Mouse (Mus musculus) heart, embryonic 11.5 days (tissue): ENCODE data around the gene 4930447C04Rik. TPM values are rescaled to one million over a fixed set of nuclear protein-coding genes. Genes with fewer than 3 reads are reported as not detected.
A peak's percentile ranks its signal among the peaks of the same experiment; 100 is the strongest.

Experiments used
- ATAC-seq: fragments of 200-750 bp; cut with Nextera tagmentation; replicated peaks from 2 replicates; pipeline ENCODE4 v1.8.0; 2017; ENCODE audit warnings: moderate library complexity; ENCODE audit not compliant: insufficient number of reproducible peaks, low FRiP score, low TSS enrichment
- H3K27ac ChIP-seq: fragments of 300-500 bp; sonication (generic); 2 replicates; pipeline ENCODE4 v1.5.1; 2014; ENCODE audit warnings: mild to moderate bottlenecking, low read depth, low read length
- H3K27me3 ChIP-seq: fragments of 300-500 bp; sonication (generic); 2 replicates; pipeline ENCODE4 v1.6.1; 2014; ENCODE audit warnings: mild to moderate bottlenecking, low read length, mixed read lengths; ENCODE audit not compliant: control insufficient read depth, insufficient read depth
- H3K36me3 ChIP-seq: fragments of 300-500 bp; sonication (generic); 2 replicates; pipeline ENCODE4 v1.6.1; 2014; ENCODE audit warnings: mild to moderate bottlenecking, low read length, moderate library complexity, mixed read lengths; ENCODE audit not compliant: control insufficient read depth, insufficient read depth
- H3K4me1 ChIP-seq: fragments of 300-500 bp; sonication (generic); 2 replicates; pipeline ENCODE4 v1.6.1; 2014; ENCODE audit warnings: low read length; ENCODE audit not compliant: control insufficient read depth, insufficient read depth
- H3K4me2 ChIP-seq: fragments of 300-500 bp; sonication (generic); 2 replicates; pipeline ENCODE4 v1.6.1; 2014; ENCODE audit warnings: mild to moderate bottlenecking, moderate library complexity
- H3K4me3 ChIP-seq: fragments of 300-500 bp; sonication (generic); 2 replicates; pipeline ENCODE4 v1.5.1; 2014; ENCODE audit warnings: low read depth, low read length
- H3K9ac ChIP-seq: fragments of 300-500 bp; sonication (generic); 2 replicates; pipeline ENCODE4 v1.6.1; 2014; ENCODE audit warnings: mild to moderate bottlenecking, low read depth, low read length, moderate library complexity
- H3K9me3 ChIP-seq: fragments of 300-500 bp; sonication (generic); replicated peaks from 2 replicates; pipeline ENCODE4 v1.6.1; 2016; ENCODE audit warnings: low read length; ENCODE audit not compliant: control insufficient read depth
- WGBS: fragments of 180-500 bp; shearing (Covaris S2); extraction: QIAGEN DNeasy Blood & Tissue Kit; methylation state at CpG from one replicate; pipeline ENCODE4 v1.1.7; 2014; ENCODE audit not compliant: insufficient replicate concordance; 5-methylcytosine and 5-hydroxymethylcytosine counted together
- polyA plus RNA-seq: library from polyadenylated mRNA; unstranded; fragments of >200 nt; fragmentation: Nextera tagmentation; extraction: Ambion mirVana; gene quantifications from 2 replicates; pipeline ENCODE4 v1.2.1, GENCODE M21; 2014

The 4930447C04Rik gene
- polyA plus RNA-seq, 1 experiment from 2014 or later: 5.0 TPM

- Histone ChIP-seq H3K4me2 (peak within 1 kb of the TSS; percentile 65), H3K36me3 (no peaks in the 10 kb centered on the region), H3K27ac (no peak within 1 kb of the TSS), H3K9ac (no peak within 1 kb of the TSS), H3K4me1 (peaks cover 9% of the 10 kb centered on the region; the same call in 1 of the 2 replicates), H3K4me3 (peak within 1 kb of the TSS; percentile 34), H3K27me3 (peaks cover 87% of the 10 kb centered on the region), H3K9me3 (no peaks in the 10 kb centered on the region)
- no peak for ATAC-seq
- 1% methylated on average over 28 of the region's 28 CpGs for WGBS
Observed at GRCm38 (mm10) chr12:72939616-72940015, 958 bp downstream of the 4930447C04Rik start, which contains the start of gene Six6. Six6 (plus strand) TSS chr12:72939892.

- peak overlapping the region; percentile 34 for H3K4me3 ChIP-seq
- H3K4me1 ChIP-seq: peaks cover 9% of the 10 kb centered on the region; the same call in 1 of the 2 replicates
- H3K36me3 ChIP-seq: no peaks in the 10 kb centered on the region
- peak overlapping the region; percentile 65; the same call in 1 of the 2 replicates for H3K4me2 ChIP-seq
- no peaks in the 10 kb centered on the region for H3K9me3 ChIP-seq
- no peak for ATAC-seq
- no peak overlapping the region for H3K27ac ChIP-seq
- 6% methylated on average over 14 of the region's 14 CpGs for WGBS
- H3K9ac ChIP-seq: no peak overlapping the region
- peaks cover 80% of the 10 kb centered on the region for H3K27me3 ChIP-seq
Observed at GRCm38 (mm10) chr12:72938600-72939490, 1.7 kb downstream of the 4930447C04Rik start.

- 7% methylated on average over 12 of the region's 13 CpGs for WGBS
- H3K27me3 ChIP-seq: peaks cover 74% of the 10 kb centered on the region
- H3K4me3 ChIP-seq: no peak overlapping the region
- no peaks in the 10 kb centered on the region for H3K9me3 ChIP-seq
- no peak overlapping the region for H3K4me2 ChIP-seq
- peaks cover 9% of the 10 kb centered on the region; the same call in 1 of the 2 replicates for H3K4me1 ChIP-seq
- no peak overlapping the region for H3K9ac ChIP-seq
- no peak for ATAC-seq
- no peaks in the 10 kb centered on the region for H3K36me3 ChIP-seq
- H3K27ac ChIP-seq: no peak overlapping the region
Observed at GRCm38 (mm10) chr12:72938176-72938575, 2.4 kb downstream of the 4930447C04Rik start.

- no peak overlapping the region for H3K9ac ChIP-seq
- H3K9me3 ChIP-seq: no peaks in the 10 kb centered on the region
- H3K27me3 ChIP-seq: peaks cover 68% of the 10 kb centered on the region
- H3K27ac ChIP-seq: no peak overlapping the region
- no peak overlapping the region for H3K4me2 ChIP-seq
- H3K4me3 ChIP-seq: no peak overlapping the region
- no peaks in the 10 kb centered on the region for H3K36me3 ChIP-seq
- ATAC-seq: no peak
- peaks cover 9% of the 10 kb centered on the region; the same call in 1 of the 2 replicates for H3K4me1 ChIP-seq
- 3% methylated on average over 19 of the region's 19 CpGs for WGBS
Observed at GRCm38 (mm10) chr12:72937537-72938120, 2.9 kb downstream of the 4930447C04Rik start.

- ATAC-seq: no peak
- Histone ChIP-seq H3K27me3 (peaks cover 61% of the 10 kb centered on the region), H3K9ac (no peak overlapping the region), H3K36me3 (no peaks in the 10 kb centered on the region), H3K4me2 (no peak overlapping the region), H3K9me3 (no peaks in the 10 kb centered on the region), H3K4me3 (no peak overlapping the region), H3K27ac (no peak overlapping the region), H3K4me1 (peaks cover 9% of the 10 kb centered on the region; the same call in 1 of the 2 replicates)
- WGBS: 39% methylated on average over 8 of the region's 8 CpGs
Observed at GRCm38 (mm10) chr12:72936751-72937150, 3.8 kb downstream of the 4930447C04Rik start.

- Histone ChIP-seq H3K27me3 (no peaks in the 10 kb centered on the region), H3K4me2 (peak overlapping the region; percentile 76), H3K27ac (no peak overlapping the region), H3K9me3 (no peaks in the 10 kb centered on the region), H3K36me3 (no peaks in the 10 kb centered on the region), H3K4me1 (no peaks in the 10 kb centered on the region), H3K4me3 (peak overlapping the region; percentile 42), H3K9ac (peak overlapping the region; percentile 75)
- ATAC-seq: 0 out of 2 replicates have a peak, but pooled peaks have one; percentile 31
- 13% methylated on average over 48 of the region's 48 CpGs for WGBS
Observed at GRCm38 (mm10) chr12:72917159-72917993, 23.2 kb downstream of the 4930447C04Rik start.

GRCm38 (mm10) chr12:72854377-72855032 lies 86.1 kb downstream of the 4930447C04Rik start:
- H3K4me1 ChIP-seq: 0 out of 2 replicates have a peak, but pooled peaks cover 3% of the 10 kb centered on the region
- H3K4me2 ChIP-seq: peak overlapping the region; percentile 55
- peak overlapping the region; percentile 29 for H3K4me3 ChIP-seq
- H3K9me3 ChIP-seq: no peaks in the 10 kb centered on the region
- H3K36me3 ChIP-seq: no peaks in the 10 kb centered on the region
- H3K9ac ChIP-seq: no peak overlapping the region
- H3K27ac ChIP-seq: no peak overlapping the region
- WGBS: 5% methylated on average over 19 of the region's 19 CpGs
- H3K27me3 ChIP-seq: peaks cover 42% of the 10 kb centered on the region
- ATAC-seq: no peak
